Mouse (Mus musculus) small intestine, adult 2 months (tissue): ENCODE measurements around the gene St7l.

Experiments
- CTCF ChIP-seq: fragments of 200-500 bp; IDR thresholded peaks from 2 replicates; pipeline ENCODE4 v1.5.1; 2012; ENCODE audit warnings: low read depth, mild to moderate bottlenecking, control low read depth, inconsistent platforms, low read length, moderate library complexity, mixed read lengths; ENCODE audit not compliant: insufficient replicate concordance, insufficient read length; ENCODE audit errors: extremely low read depth
- POLR2A ChIP-seq: fragments of 200-500 bp; IDR thresholded peaks from 2 replicates; pipeline ENCODE4 v1.6.1; 2012; ENCODE audit warnings: low read depth, mild to moderate bottlenecking, control low read depth, inconsistent platforms, low read length, moderate library complexity

DNA sequence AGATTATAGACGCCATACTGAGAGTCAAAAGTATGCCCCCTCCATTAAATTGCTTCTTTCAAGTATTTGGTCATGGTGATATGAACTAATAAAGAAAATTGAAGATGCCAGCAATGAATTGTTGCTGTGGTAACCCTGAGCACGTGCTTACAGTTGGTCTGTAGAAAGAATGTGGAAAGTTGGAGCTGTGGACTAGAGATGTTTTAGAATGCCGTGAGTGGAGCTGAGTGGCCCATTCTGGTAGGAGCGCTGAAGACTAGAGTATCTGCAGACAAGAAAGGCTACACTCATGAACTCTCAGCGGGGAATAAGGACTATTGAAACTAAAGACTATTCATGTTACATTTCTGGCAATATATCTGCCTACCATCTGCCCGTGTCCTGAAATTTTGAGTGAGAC lies 45.4 kb downstream of the St7l start:
- TF ChIP-seq CTCF (no peak), POLR2A (no peak)
